Mouse (Mus musculus) myocyte (in vitro differentiated cells): Measurements from ENCODE around the gene Dgki. TPM values are rescaled to one million over a fixed set of nuclear protein-coding genes. Genes with fewer than 3 reads are reported as not detected.

Source experiments
- H3K27me3 ChIP-seq: one replicate; pipeline ENCODE4 v1.6.1; 2011; ENCODE audit not compliant: control insufficient read depth, insufficient read depth, insufficient read length
- H3K36me3 ChIP-seq: one replicate; pipeline ENCODE4 v1.6.1; 2011; ENCODE audit not compliant: control insufficient read depth, insufficient read depth
- H3K4me2 ChIP-seq: one replicate; pipeline ENCODE4 v1.6.1; 2011; ENCODE audit warnings: low read depth, control low read depth
- H3K4me3 ChIP-seq: one replicate; pipeline ENCODE4 v1.5.1; 2011; ENCODE audit warnings: mild to moderate bottlenecking, control low read depth, moderate library complexity
- H3K79me2 ChIP-seq: one replicate; pipeline ENCODE4 v1.6.1; 2011; ENCODE audit not compliant: control insufficient read depth, insufficient read depth
- H3ac ChIP-seq: one replicate; pipeline ENCODE4 v1.6.1; 2011; ENCODE audit not compliant: control insufficient read depth, insufficient read length
- CEBPB ChIP-seq: IDR thresholded peaks from 2 replicates; pipeline ENCODE4 v1.6.1; 2011; ENCODE audit warnings: mild to moderate bottlenecking, moderate library complexity; ENCODE audit not compliant: poor library complexity, insufficient read depth, severe bottlenecking
- E2F4 ChIP-seq: IDR thresholded peaks from one replicate; pipeline ENCODE4 v1.6.1; 2011; ENCODE audit warnings: mild to moderate bottlenecking, control low read depth, moderate library complexity; ENCODE audit not compliant: insufficient read depth
- MAX ChIP-seq: IDR thresholded peaks from one replicate; pipeline ENCODE4 v1.6.1; 2011; ENCODE audit warnings: low read depth, mild to moderate bottlenecking, control low read depth
- MYOD1 ChIP-seq, 3 experiments: IDR thresholded peaks; one replicate each; pipeline ENCODE4 v1.6.1; 2011; ENCODE audit warnings: control low read depth in 2 of 3, low read depth in 2 of 3, mild to moderate bottlenecking in 2 of 3, moderate library complexity in 1 of 3; ENCODE audit not compliant: insufficient read length in 2 of 3, control insufficient read depth in 1 of 3
- MYOG ChIP-seq, 3 experiments: IDR thresholded peaks; one replicate each; pipeline ENCODE4 v1.6.1; 2011; ENCODE audit warnings: control low read depth in 2 of 3, low read depth in 2 of 3, mild to moderate bottlenecking in 2 of 3; ENCODE audit not compliant: insufficient read length in 2 of 3, control insufficient read depth in 1 of 3, insufficient read depth in 1 of 3
- POLR2A ChIP-seq: IDR thresholded peaks from one replicate; pipeline ENCODE4 v1.6.1; 2011; ENCODE audit warnings: low read depth, mild to moderate bottlenecking, control low read depth, moderate library complexity; ENCODE audit not compliant: insufficient read length
- POLR2AphosphoS2 ChIP-seq: IDR thresholded peaks from one replicate; pipeline ENCODE4 v1.6.1; 2011; ENCODE audit warnings: low read depth, control low read depth; ENCODE audit not compliant: insufficient read length
- REST ChIP-seq: IDR thresholded peaks from one replicate; pipeline ENCODE4 v1.6.1; 2011; ENCODE audit warnings: mild to moderate bottlenecking, control low read depth, moderate library complexity; ENCODE audit not compliant: insufficient read depth, insufficient read length
- SRF ChIP-seq: IDR thresholded peaks from one replicate; pipeline ENCODE4 v1.6.1; 2011; ENCODE audit warnings: low read depth; ENCODE audit not compliant: control insufficient read depth, insufficient read length
- TCF12 ChIP-seq: IDR thresholded peaks from one replicate; pipeline ENCODE4 v1.6.1; 2011; ENCODE audit warnings: mild to moderate bottlenecking, control low read depth; ENCODE audit not compliant: poor library complexity, insufficient read depth, severe bottlenecking
- TCF3 ChIP-seq: IDR thresholded peaks from one replicate; pipeline ENCODE4 v1.6.1; 2011; ENCODE audit warnings: low read depth, control low read depth; ENCODE audit not compliant: insufficient read length
- USF1 ChIP-seq: IDR thresholded peaks from one replicate; pipeline ENCODE4 v1.6.1; 2011; ENCODE audit warnings: low read depth, mild to moderate bottlenecking, control low read depth, moderate library complexity
- polyA plus RNA-seq: library from polyadenylated mRNA; unstranded; fragments of >200 nt; fragmentation: generic; extraction: Trizol; gene quantifications from one replicate; pipeline ENCODE4 v1.2.1, GENCODE M21; 2012; ENCODE audit warnings: missing spikeins

Dgki gene
- polyA plus RNA-seq, 1 experiment = 0.02 TPM

- no peaks in the 10 kb centered on the region for H3K79me2 ChIP-seq
- no peak overlapping the region for H3ac ChIP-seq
- H3K4me3 ChIP-seq = no peak overlapping the region
- no peak for TF ChIP-seq USF1
- TF ChIP-seq MYOD1 (IDR thresholded peaks at IDR 0.05; ENCODE audit: control insufficient read depth in 1 of 3, insufficient read length in 2 of 3, low read depth in 2 of 3) = no peak
- no peak for TF ChIP-seq REST
- TF ChIP-seq SRF = no peak
- TF ChIP-seq CEBPB = no peak
- TF ChIP-seq MAX = no peak
- no peak for TF ChIP-seq POLR2A
- H3K36me3 ChIP-seq = no peaks in the 10 kb centered on the region
- H3K4me2 ChIP-seq = no peak overlapping the region
- H3K27me3 ChIP-seq = no peaks in the 10 kb centered on the region
These were observed 38.6 kb downstream of the Dgki start for GRCm38 (mm10) chr6:37261236-37261852.

DNA sequence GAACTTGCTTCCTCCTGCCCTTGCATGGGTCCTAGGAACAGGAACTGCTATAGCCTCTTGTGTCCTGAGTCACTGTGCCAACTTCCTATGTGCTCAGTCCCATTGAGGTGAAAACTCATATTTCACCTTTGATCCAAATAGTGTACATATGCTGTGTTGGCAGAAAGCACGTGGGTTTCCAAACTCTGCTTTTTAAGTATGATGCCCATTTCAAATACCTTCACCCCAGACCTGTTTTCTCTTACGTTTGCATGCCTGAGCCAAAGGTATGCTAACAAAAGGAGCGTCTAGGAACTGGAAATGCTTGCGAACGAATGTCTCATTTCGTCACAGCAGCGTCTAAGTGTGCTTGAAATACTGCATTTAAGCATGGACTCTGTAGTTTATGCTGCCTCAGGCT lies 41.3 kb downstream of the Dgki start:
- TF ChIP-seq MYOD1 (IDR thresholded peaks at IDR 0.05; ENCODE audit: control insufficient read depth in 1 of 3, insufficient read length in 2 of 3, low read depth in 2 of 3) (no peak), SRF (no peak), USF1 (no peak), TCF3 (no peak), CEBPB (no peak), MAX (no peak), MYOG (IDR thresholded peaks at IDR 0.05; ENCODE audit: control insufficient read depth in 1 of 3, insufficient read depth in 1 of 3, insufficient read length in 2 of 3, low read depth in 2 of 3) (no peak), TCF12 (no peak), REST (no peak), E2F4 (no peak), POLR2AphosphoS2 (no peak), POLR2A (no peak)
- Histone ChIP-seq H3K4me2 (no peak overlapping the region), H3K36me3 (no peaks in the 10 kb centered on the region), H3K79me2 (no peaks in the 10 kb centered on the region), H3ac (no peak overlapping the region), H3K4me3 (no peak overlapping the region), H3K27me3 (no peaks in the 10 kb centered on the region)

DNA sequence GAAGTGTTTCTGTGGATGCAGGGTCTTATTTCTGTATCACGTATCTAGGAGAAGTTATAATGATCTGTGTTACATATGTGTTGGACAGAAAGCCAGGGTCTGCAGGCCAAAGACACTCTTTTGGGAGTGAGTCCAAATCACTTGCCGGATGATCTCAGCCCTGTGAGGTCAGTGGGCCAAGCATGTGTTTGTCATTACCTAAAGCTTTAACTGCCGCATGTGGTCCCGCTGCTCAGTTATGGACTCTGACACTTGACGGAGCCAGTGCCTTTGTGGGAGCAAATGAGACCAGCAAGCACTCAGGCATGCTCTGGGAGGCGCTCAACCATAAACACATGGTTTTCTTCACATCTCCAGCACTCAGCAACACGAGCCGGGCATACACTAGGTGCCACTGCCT lies 45.8 kb downstream of the Dgki start:
- H3ac ChIP-seq = no peak overlapping the region
- no peaks in the 10 kb centered on the region for H3K36me3 ChIP-seq
- H3K4me2 ChIP-seq = no peak overlapping the region
- no peaks in the 10 kb centered on the region for H3K79me2 ChIP-seq
- no peak overlapping the region for H3K4me3 ChIP-seq
- TF ChIP-seq E2F4 = no peak
- no peak for TF ChIP-seq MAX
- no peaks in the 10 kb centered on the region for H3K27me3 ChIP-seq

GRCm38 (mm10) chr6:37252536-37252935 lies 47.4 kb downstream of the Dgki start:
- Histone ChIP-seq H3ac (no peak overlapping the region), H3K4me2 (no peak overlapping the region), H3K27me3 (no peaks in the 10 kb centered on the region), H3K79me2 (no peaks in the 10 kb centered on the region), H3K4me3 (no peak overlapping the region), H3K36me3 (no peaks in the 10 kb centered on the region)
- TF ChIP-seq MYOG (IDR thresholded peaks at IDR 0.05; ENCODE audit: control insufficient read depth in 1 of 3, insufficient read depth in 1 of 3, insufficient read length in 2 of 3, low read depth in 2 of 3) (no peak), TCF3 (no peak), POLR2A (no peak), REST (no peak), MYOD1 (IDR thresholded peaks at IDR 0.05; ENCODE audit: control insufficient read depth in 1 of 3, insufficient read length in 2 of 3, low read depth in 2 of 3) (no peak), SRF (no peak), POLR2AphosphoS2 (no peak), CEBPB (no peak), MAX (no peak), E2F4 (no peak), TCF12 (no peak), USF1 (no peak)

DNA sequence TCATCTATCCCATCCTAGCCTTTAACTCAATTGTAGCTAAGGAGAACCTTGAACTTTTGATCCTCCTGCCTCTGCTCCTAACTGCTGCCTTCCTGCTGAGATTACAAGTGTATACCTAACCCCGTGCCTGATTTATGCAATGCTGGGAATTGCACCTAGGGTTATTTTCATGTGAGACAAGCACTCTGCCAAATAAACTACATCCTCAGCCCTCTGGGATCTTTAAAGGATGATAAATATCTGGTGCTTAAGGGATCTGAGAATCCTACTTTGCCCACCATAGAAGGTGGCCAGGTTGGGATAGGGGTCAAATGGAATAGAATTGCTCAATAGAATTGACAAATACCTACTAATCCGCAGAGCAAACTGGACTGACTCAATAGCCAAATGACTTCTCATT lies 49.3 kb downstream of the Dgki start:
- no peak for TF ChIP-seq MYOG (IDR thresholded peaks at IDR 0.05; ENCODE audit: control insufficient read depth in 1 of 3, insufficient read depth in 1 of 3, insufficient read length in 2 of 3, low read depth in 2 of 3)
- no peak for TF ChIP-seq POLR2AphosphoS2
- TF ChIP-seq TCF3 = no peak
- no peak for TF ChIP-seq CEBPB
- no peak for TF ChIP-seq USF1
- TF ChIP-seq E2F4 = no peak
- no peak for TF ChIP-seq REST
- no peak for TF ChIP-seq POLR2A
- TF ChIP-seq MAX = no peak
- TF ChIP-seq MYOD1 (IDR thresholded peaks at IDR 0.05; ENCODE audit: control insufficient read depth in 1 of 3, insufficient read length in 2 of 3, low read depth in 2 of 3) = no peak
- no peak for TF ChIP-seq TCF12
- TF ChIP-seq SRF = no peak

More for the DNA sequence above, 49.3 kb downstream of the Dgki start:
- Histone ChIP-seq H3K4me3 (no peak overlapping the region), H3K79me2 (no peaks in the 10 kb centered on the region), H3K27me3 (no peaks in the 10 kb centered on the region), H3K4me2 (no peak overlapping the region), H3ac (no peak overlapping the region), H3K36me3 (no peaks in the 10 kb centered on the region)
